Mouse (Mus musculus) limb, embryonic 12.5 days (tissue): ENCODE data around the gene Gm28897. TPM values are rescaled to one million over a fixed set of nuclear protein-coding genes. Genes with fewer than 3 reads are reported as not detected.
"Not testable (repeated sequence)": the region's sequence is repeated elsewhere in the genome, so short reads cannot be mapped to it uniquely, and the experiment has no call there.

ENCODE experiments used
- ATAC-seq: fragments of 200-750 bp; cut with Nextera tagmentation; 2 replicates; pipeline ENCODE4 v1.8.0; 2017; ENCODE audit warnings: low read depth, moderate TSS enrichment; ENCODE audit not compliant: insufficient number of reproducible peaks, insufficient read depth, low FRiP score, low TSS enrichment
- H3K27ac ChIP-seq: fragments of 300-500 bp; sonication (generic); 2 replicates; pipeline ENCODE4 v1.5.1; 2016; ENCODE audit warnings: mild to moderate bottlenecking, moderate library complexity
- H3K27me3 ChIP-seq: fragments of 300-500 bp; sonication (generic); 2 replicates; pipeline ENCODE4 v1.6.1; 2016; ENCODE audit warnings: mild to moderate bottlenecking, moderate library complexity
- H3K36me3 ChIP-seq: fragments of 300-500 bp; sonication (generic); 2 replicates; pipeline ENCODE4 v1.6.1; 2016; ENCODE audit warnings: mild to moderate bottlenecking, moderate library complexity
- H3K4me1 ChIP-seq: fragments of 300-500 bp; sonication (generic); replicated peaks from 2 replicates; pipeline ENCODE4 v1.6.1; 2016
- H3K4me2 ChIP-seq: fragments of 300-500 bp; sonication (generic); 2 replicates; pipeline ENCODE4 v1.6.1; 2016; ENCODE audit warnings: mild to moderate bottlenecking, moderate library complexity
- H3K4me3 ChIP-seq: fragments of 300-500 bp; sonication (generic); replicated peaks from 2 replicates; pipeline ENCODE4 v1.5.1; 2016; ENCODE audit warnings: mild to moderate bottlenecking
- H3K9ac ChIP-seq: fragments of 300-500 bp; sonication (generic); replicated peaks from 2 replicates; pipeline ENCODE4 v1.6.1; 2016; ENCODE audit warnings: mild to moderate bottlenecking, moderate library complexity
- H3K9me3 ChIP-seq: fragments of 300-500 bp; sonication (generic); 2 replicates; pipeline ENCODE4 v1.6.1; 2016; ENCODE audit warnings: mild to moderate bottlenecking, moderate library complexity
- WGBS: fragments of 180-500 bp; shearing (Covaris S2); methylation state at CpG from one replicate; pipeline ENCODE4 v1.1.7; 2016; 5-methylcytosine and 5-hydroxymethylcytosine counted together
- polyA plus RNA-seq: library from polyadenylated mRNA; unstranded; fragments of >200 nt; fragmentation: Nextera tagmentation; extraction: Ambion mirVana; gene quantifications from 2 replicates; pipeline ENCODE4 v1.2.1, GENCODE M21; 2016

Gm28897 gene
- polyA plus RNA-seq, result not detected in 2 replicates

GRCm38 (mm10) chrY:80926695-80927094 is at the start of gene Gm28897:
TSS of gene Gm28897 (plus strand) at chrY:80926995.
- H3K4me3 ChIP-seq, H3K4me1 ChIP-seq, H3K4me2 ChIP-seq, H3K27ac ChIP-seq, ATAC-seq, H3K27me3 ChIP-seq, H3K9ac ChIP-seq, H3K36me3 ChIP-seq, H3K9me3 ChIP-seq: not testable (repeated sequence)
- no CpG with 5 or more reads among the region's 6 CpGs for WGBS
